Mouse (Mus musculus): ENCODE results near the gene Hes7. TPM values are rescaled to one million over a fixed set of nuclear protein-coding genes. Genes with fewer than 3 reads are reported as not detected.

Hes7 gene
- polyA plus RNA-seq, 1 experiment from 2014 or later = 0.64 TPM

DNA sequence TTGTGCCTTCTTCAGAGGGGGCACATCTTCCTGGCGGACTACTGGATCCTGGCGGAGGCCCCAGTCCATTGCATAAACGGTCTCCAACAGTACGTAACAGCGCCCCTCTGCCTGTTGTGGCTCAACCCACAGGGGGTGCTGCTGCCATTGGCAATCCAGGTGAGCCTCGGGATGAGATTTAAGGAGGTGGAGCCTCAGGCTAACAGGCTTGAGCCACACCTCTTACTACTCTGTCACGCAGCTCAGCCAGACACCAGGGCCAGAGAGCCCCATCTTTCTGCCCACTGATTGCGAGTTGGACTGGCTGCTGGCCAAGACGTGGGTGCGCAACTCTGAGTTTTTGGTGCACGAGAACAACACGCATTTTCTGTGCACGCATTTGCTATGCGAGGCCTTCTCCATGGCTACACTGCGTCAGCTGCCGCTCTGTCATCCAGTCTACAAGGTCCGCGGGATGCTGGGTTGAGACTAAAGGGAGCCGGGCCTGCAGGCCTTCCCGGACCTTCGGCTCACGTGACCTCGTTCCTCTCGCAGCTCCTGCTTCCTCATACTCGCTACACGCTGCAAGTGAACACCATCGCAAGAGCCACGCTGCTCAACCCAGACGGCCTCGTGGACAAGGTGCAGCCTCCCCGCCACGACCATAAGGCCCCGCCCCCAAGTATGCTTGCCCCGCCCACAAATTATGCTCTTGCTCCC is 13.9 kb downstream of the Hes7 start:
- Histone ChIP-seq H3K4me3 (ENCODE audit: low read depth, low read length) (peak overlapping the region; percentile 51), H3K4me2 (peak overlapping the region; percentile 89), H3K27ac (ENCODE audit: low read depth, low read length) (no peak overlapping the region), H3K9me3 (replicated peaks; ENCODE audit: control insufficient read depth, low read length) (no peaks in the 10 kb centered on the region), H3K4me1 (ENCODE audit: control insufficient read depth, insufficient read depth, low read length) (peaks cover 7% of the 10 kb centered on the region; the same call in 1 of the 2 replicates), H3K9ac (ENCODE audit: low read depth, low read length) (peak overlapping the region; percentile 67), H3K36me3 (ENCODE audit: control insufficient read depth, insufficient read depth, low read length) (no peaks in the 10 kb centered on the region), H3K27me3 (ENCODE audit: control insufficient read depth, insufficient read depth, low read length) (peaks cover 12% of the 10 kb centered on the region)
- ATAC-seq (replicated peaks; ENCODE audit: insufficient number of reproducible peaks, low FRiP score, low TSS enrichment) = peak; percentile 62; the same call in 1 of the 2 replicates
- WGBS (ENCODE audit: insufficient replicate concordance) = under 1% methylated on average over 34 of the region's 34 CpGs

DNA sequence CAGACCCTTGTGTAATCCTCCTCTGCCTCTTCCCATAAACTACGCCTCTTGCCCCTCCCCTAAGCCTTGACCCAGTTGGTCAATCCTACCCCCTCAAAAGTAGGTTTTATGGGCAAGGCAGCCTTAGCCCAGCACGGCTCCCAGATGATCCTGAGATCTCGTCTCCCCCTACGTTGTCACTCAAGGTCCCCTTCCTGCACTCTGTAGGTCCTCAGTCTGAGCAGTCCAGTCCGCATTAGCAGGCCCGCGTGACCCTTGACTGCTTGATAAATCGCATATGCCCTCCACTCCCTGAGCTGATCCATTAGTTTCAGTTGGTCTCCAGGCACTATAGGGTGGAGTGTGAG is 14.4 kb downstream of the Hes7 start:
- H3K9ac ChIP-seq (ENCODE audit: low read depth, low read length) = peak overlapping the region; percentile 67
- H3K9me3 ChIP-seq (replicated peaks; ENCODE audit: control insufficient read depth, low read length) = no peaks in the 10 kb centered on the region
- no peaks in the 10 kb centered on the region for H3K36me3 ChIP-seq (ENCODE audit: control insufficient read depth, insufficient read depth, low read length)
- peaks cover 7% of the 10 kb centered on the region; the same call in 1 of the 2 replicates for H3K4me1 ChIP-seq (ENCODE audit: control insufficient read depth, insufficient read depth, low read length)
- H3K27me3 ChIP-seq (ENCODE audit: control insufficient read depth, insufficient read depth, low read length) = peaks cover 12% of the 10 kb centered on the region
- H3K4me2 ChIP-seq = peak overlapping the region; percentile 89
- 31% methylated on average over 8 of the region's 8 CpGs for WGBS (ENCODE audit: insufficient replicate concordance)
- peak overlapping the region; percentile 51 for H3K4me3 ChIP-seq (ENCODE audit: low read depth, low read length)
- ATAC-seq (replicated peaks; ENCODE audit: insufficient number of reproducible peaks, low FRiP score, low TSS enrichment) = no peak; the same call in 1 of the 2 replicates
- no peak overlapping the region for H3K27ac ChIP-seq (ENCODE audit: low read depth, low read length)

DNA sequence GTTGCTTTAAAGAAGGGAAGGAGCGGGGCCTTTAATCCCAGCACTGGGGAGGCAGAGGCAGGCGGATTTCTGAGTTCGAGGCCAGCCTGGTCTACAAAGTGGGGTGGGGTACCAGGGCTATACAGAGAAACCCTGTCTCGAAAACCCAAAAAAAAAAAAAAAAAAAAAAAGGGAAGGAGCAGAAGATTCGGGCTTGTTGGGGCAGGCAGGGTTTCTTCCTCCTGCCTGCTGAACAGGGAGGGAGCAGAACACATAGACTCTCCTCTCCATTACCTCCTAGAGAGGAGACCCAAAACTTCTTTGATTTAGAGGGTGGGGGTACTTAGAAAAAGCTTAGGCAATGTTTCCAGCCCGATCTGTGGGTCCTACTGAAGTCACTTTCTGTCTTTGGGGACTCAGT is 15.2 kb downstream of the Hes7 start:
- H3K36me3 ChIP-seq (ENCODE audit: control insufficient read depth, insufficient read depth, low read length) = no peaks in the 10 kb centered on the region
- peaks cover 12% of the 10 kb centered on the region for H3K27me3 ChIP-seq (ENCODE audit: control insufficient read depth, insufficient read depth, low read length)
- H3K4me2 ChIP-seq = no peak overlapping the region
- no peak for ATAC-seq (replicated peaks; ENCODE audit: insufficient number of reproducible peaks, low FRiP score, low TSS enrichment)
- H3K4me1 ChIP-seq (ENCODE audit: control insufficient read depth, insufficient read depth, low read length) = peaks cover 7% of the 10 kb centered on the region; the same call in 1 of the 2 replicates
- no peak overlapping the region for H3K27ac ChIP-seq (ENCODE audit: low read depth, low read length)
- 86% methylated on average over 6 of the region's 6 CpGs for WGBS (ENCODE audit: insufficient replicate concordance)
- no peak overlapping the region for H3K9ac ChIP-seq (ENCODE audit: low read depth, low read length)
- no peak overlapping the region for H3K4me3 ChIP-seq (ENCODE audit: low read depth, low read length)
- H3K9me3 ChIP-seq (replicated peaks; ENCODE audit: control insufficient read depth, low read length) = no peaks in the 10 kb centered on the region

- H3K27me3 ChIP-seq (ENCODE audit: control insufficient read depth, insufficient read depth, low read length) = peaks cover 11% of the 10 kb centered on the region
- H3K27ac ChIP-seq (ENCODE audit: low read depth, low read length) = no peak overlapping the region
- no peaks in the 10 kb centered on the region for H3K9me3 ChIP-seq (replicated peaks; ENCODE audit: control insufficient read depth, low read length)
- no peak for ATAC-seq (replicated peaks; ENCODE audit: insufficient number of reproducible peaks, low FRiP score, low TSS enrichment)
- H3K9ac ChIP-seq (ENCODE audit: low read depth, low read length) = no peak overlapping the region
- no peaks in the 10 kb centered on the region for H3K36me3 ChIP-seq (ENCODE audit: control insufficient read depth, insufficient read depth, low read length)
- 74% methylated on average over 7 of the region's 7 CpGs for WGBS (ENCODE audit: insufficient replicate concordance)
- no peaks in the 10 kb centered on the region for H3K4me1 ChIP-seq (ENCODE audit: control insufficient read depth, insufficient read depth, low read length)
- H3K4me3 ChIP-seq (ENCODE audit: low read depth, low read length) = no peak overlapping the region
- no peak overlapping the region for H3K4me2 ChIP-seq
Measured at GRCm38 (mm10) chr11:69147546-69147945, 27.3 kb downstream of the Hes7 start.

GRCm38 (mm10) chr11:69148451-69148960 is 28.3 kb downstream of the Hes7 start:
- Histone ChIP-seq H3K36me3 (ENCODE audit: control insufficient read depth, insufficient read depth, low read length) (no peaks in the 10 kb centered on the region), H3K27ac (ENCODE audit: low read depth, low read length) (no peak overlapping the region), H3K9ac (ENCODE audit: low read depth, low read length) (no peak overlapping the region), H3K4me2 (no peak overlapping the region), H3K4me1 (ENCODE audit: control insufficient read depth, insufficient read depth, low read length) (no peaks in the 10 kb centered on the region), H3K9me3 (replicated peaks; ENCODE audit: control insufficient read depth, low read length) (no peaks in the 10 kb centered on the region), H3K27me3 (ENCODE audit: control insufficient read depth, insufficient read depth, low read length) (peaks cover 12% of the 10 kb centered on the region), H3K4me3 (ENCODE audit: low read depth, low read length) (no peak overlapping the region)
- WGBS (ENCODE audit: insufficient replicate concordance) = 79% methylated on average over 5 of the region's 5 CpGs
- ATAC-seq (replicated peaks; ENCODE audit: insufficient number of reproducible peaks, low FRiP score, low TSS enrichment) = no peak

DNA sequence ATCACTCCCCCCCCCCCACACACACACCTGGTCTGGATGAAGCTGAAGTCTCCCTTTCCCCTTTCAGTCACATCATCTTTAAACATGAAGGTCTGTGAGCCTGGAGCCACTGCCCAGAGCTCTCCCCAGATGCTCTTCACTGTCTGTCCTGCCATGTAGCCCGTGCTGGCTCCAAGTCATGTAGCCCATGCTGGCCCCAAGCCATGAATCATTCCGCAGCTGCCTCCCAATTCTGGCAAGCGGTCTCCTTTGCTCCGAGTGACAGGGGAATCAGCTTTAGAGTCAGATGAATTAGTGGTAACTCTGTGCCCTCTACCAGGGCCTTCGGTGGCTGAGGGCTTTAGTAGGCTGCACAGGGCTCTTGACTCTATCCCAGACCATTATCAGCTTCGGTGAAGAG is 29.5 kb downstream of the Hes7 start:
- Histone ChIP-seq H3K4me3 (ENCODE audit: low read depth, low read length) (no peak overlapping the region), H3K4me2 (no peak overlapping the region), H3K9me3 (replicated peaks; ENCODE audit: control insufficient read depth, low read length) (no peaks in the 10 kb centered on the region), H3K27me3 (ENCODE audit: control insufficient read depth, insufficient read depth, low read length) (peaks cover 14% of the 10 kb centered on the region), H3K9ac (ENCODE audit: low read depth, low read length) (no peak overlapping the region), H3K36me3 (ENCODE audit: control insufficient read depth, insufficient read depth, low read length) (no peaks in the 10 kb centered on the region), H3K4me1 (ENCODE audit: control insufficient read depth, insufficient read depth, low read length) (no peaks in the 10 kb centered on the region), H3K27ac (ENCODE audit: low read depth, low read length) (no peak overlapping the region)
- ATAC-seq (replicated peaks; ENCODE audit: insufficient number of reproducible peaks, low FRiP score, low TSS enrichment) = no peak
- 61% methylated on average over 6 of the region's 6 CpGs for WGBS (ENCODE audit: insufficient replicate concordance)

DNA sequence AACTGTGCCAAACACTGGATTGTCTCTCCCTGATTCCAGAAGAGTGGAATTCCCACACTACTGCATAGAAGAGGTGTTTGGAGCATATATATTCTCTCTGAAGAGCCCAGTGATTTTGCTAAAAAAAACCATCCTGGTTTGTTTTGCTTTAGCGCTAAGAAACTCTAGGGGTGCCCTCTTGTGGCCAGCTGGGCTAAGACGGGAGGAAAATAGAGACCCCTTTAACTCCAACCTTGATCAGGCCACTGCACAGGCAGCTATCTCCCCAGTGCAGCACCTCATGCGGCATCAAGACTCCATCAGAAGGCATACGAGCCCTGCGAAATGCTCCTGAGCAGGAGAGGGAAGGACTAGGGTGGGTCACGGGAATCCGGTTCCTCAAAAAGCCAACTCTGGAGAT is 30.2 kb downstream of the Hes7 start:
- H3K4me3 ChIP-seq (ENCODE audit: low read depth, low read length) = peak overlapping the region; percentile 11; the same call in 1 of the 2 replicates
- no peaks in the 10 kb centered on the region for H3K9me3 ChIP-seq (replicated peaks; ENCODE audit: control insufficient read depth, low read length)
- H3K4me1 ChIP-seq (ENCODE audit: control insufficient read depth, insufficient read depth, low read length) = no peaks in the 10 kb centered on the region
- no peak overlapping the region for H3K27ac ChIP-seq (ENCODE audit: low read depth, low read length)
- WGBS (ENCODE audit: insufficient replicate concordance) = 8% methylated on average over 7 of the region's 7 CpGs
- no peaks in the 10 kb centered on the region for H3K36me3 ChIP-seq (ENCODE audit: control insufficient read depth, insufficient read depth, low read length)
- ATAC-seq (replicated peaks; ENCODE audit: insufficient number of reproducible peaks, low FRiP score, low TSS enrichment) = no peak
- H3K27me3 ChIP-seq (ENCODE audit: control insufficient read depth, insufficient read depth, low read length) = peaks cover 18% of the 10 kb centered on the region
- peak overlapping the region; percentile 49 for H3K4me2 ChIP-seq
- 0 out of 2 replicates have a peak overlapping the region, but pooled peaks have one; percentile 12 for H3K9ac ChIP-seq (ENCODE audit: low read depth, low read length)

DNA sequence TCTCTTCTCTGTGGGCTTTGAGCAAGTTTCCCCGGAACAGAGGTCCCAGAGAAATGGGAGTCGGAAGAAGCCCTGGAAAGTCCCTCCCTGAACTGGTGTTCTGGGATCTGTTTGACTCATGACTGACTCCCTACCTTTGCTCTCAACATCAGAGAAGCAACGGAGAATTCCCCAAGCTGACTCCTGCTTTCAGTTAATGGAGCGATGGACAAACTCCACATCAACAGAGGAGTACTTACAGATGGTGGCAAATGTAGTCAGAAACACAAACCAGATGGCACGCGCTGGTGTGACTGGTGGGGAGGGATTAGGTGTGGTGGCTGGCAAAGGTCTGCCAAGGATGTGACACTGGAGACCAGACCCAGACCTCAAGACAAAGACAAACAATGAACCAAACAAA is 30.8 kb downstream of the Hes7 start:
- peak overlapping the region; percentile 11; the same call in 1 of the 2 replicates for H3K4me3 ChIP-seq (ENCODE audit: low read depth, low read length)
- ATAC-seq (replicated peaks; ENCODE audit: insufficient number of reproducible peaks, low FRiP score, low TSS enrichment) = no peak
- H3K9me3 ChIP-seq (replicated peaks; ENCODE audit: control insufficient read depth, low read length) = no peaks in the 10 kb centered on the region
- peaks cover 19% of the 10 kb centered on the region for H3K27me3 ChIP-seq (ENCODE audit: control insufficient read depth, insufficient read depth, low read length)
- H3K27ac ChIP-seq (ENCODE audit: low read depth, low read length) = no peak overlapping the region
- 56% methylated on average over 6 of the region's 6 CpGs for WGBS (ENCODE audit: insufficient replicate concordance)
- H3K4me2 ChIP-seq = peak overlapping the region; percentile 49
- no peaks in the 10 kb centered on the region for H3K36me3 ChIP-seq (ENCODE audit: control insufficient read depth, insufficient read depth, low read length)
- H3K9ac ChIP-seq (ENCODE audit: low read depth, low read length) = 0 out of 2 replicates have a peak overlapping the region, but pooled peaks have one; percentile 12
- H3K4me1 ChIP-seq (ENCODE audit: control insufficient read depth, insufficient read depth, low read length) = no peaks in the 10 kb centered on the region

DNA sequence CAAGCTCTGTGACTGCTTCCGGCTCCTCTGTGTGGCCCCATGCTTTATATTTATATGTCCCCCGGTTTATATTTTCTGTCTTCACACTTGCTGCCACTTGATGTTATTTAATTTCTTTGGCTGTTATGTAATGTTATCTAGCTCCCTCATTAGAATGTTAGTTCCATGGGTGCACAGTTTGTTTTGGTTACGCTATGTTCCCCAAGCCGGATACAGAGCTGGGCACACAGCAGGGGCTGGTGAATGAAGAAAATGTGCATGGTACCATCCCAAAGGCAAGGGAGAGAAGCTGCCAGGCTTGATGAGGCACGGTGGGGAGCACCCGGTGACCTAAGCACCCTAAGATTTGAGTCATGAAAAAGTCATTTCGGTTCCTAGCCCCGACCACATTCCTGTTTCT is 33.6 kb downstream of the Hes7 start:
- Histone ChIP-seq H3K36me3 (ENCODE audit: control insufficient read depth, insufficient read depth, low read length) (no peaks in the 10 kb centered on the region), H3K9me3 (replicated peaks; ENCODE audit: control insufficient read depth, low read length) (no peaks in the 10 kb centered on the region), H3K4me2 (no peak overlapping the region), H3K27ac (ENCODE audit: low read depth, low read length) (no peak overlapping the region), H3K4me3 (ENCODE audit: low read depth, low read length) (no peak overlapping the region), H3K4me1 (ENCODE audit: control insufficient read depth, insufficient read depth, low read length) (peaks cover 2% of the 10 kb centered on the region; the same call in 1 of the 2 replicates), H3K9ac (ENCODE audit: low read depth, low read length) (no peak overlapping the region), H3K27me3 (ENCODE audit: control insufficient read depth, insufficient read depth, low read length) (peaks cover 46% of the 10 kb centered on the region)
- no peak for ATAC-seq (replicated peaks; ENCODE audit: insufficient number of reproducible peaks, low FRiP score, low TSS enrichment)
- WGBS (ENCODE audit: insufficient replicate concordance) = 75% methylated on average over 8 of the region's 8 CpGs
